Mouse (Mus musculus) ovary, adult 18-20 months (tissue): ENCODE measurements around the gene Eif1ad.
"Not testable (repeated sequence)": the region's sequence is repeated elsewhere in the genome, so short reads cannot be mapped to it uniquely, and the experiment has no call there.

Experiments
- DNase-seq: peaks from one replicate; pipeline ENCODE4 v3.0.0; 2022; ENCODE audit warnings: low spot score, mixed read lengths

Gene Eif1ad

GRCm38 (mm10) chr19:5377446-5377845 is 10.9 kb downstream of the Eif1ad start:
- DNase-seq = no peak

- no peak for DNase-seq
Measured at GRCm38 (mm10) chr19:5383326-5383725, 16.8 kb downstream of the Eif1ad start.

GRCm38 (mm10) chr19:5384715-5385114 is 18.2 kb downstream of the Eif1ad start:
- peak; percentile 67 for DNase-seq

- no peak for DNase-seq
Measured at GRCm38 (mm10) chr19:5388011-5388441, 21.5 kb downstream of the Eif1ad start.

GRCm38 (mm10) chr19:5388588-5389242 is 22.2 kb downstream of the Eif1ad start, which contains the start of gene Sart1:
Gene Sart1, minus strand, starts transcription at chr19:5388703.
- DNase-seq = peak; percentile 95

GRCm38 (mm10) chr19:5389647-5390046 is 23.1 kb downstream of the Eif1ad start:
- DNase-seq = no peak

GRCm38 (mm10) chr19:5390416-5390815 is 23.9 kb downstream of the Eif1ad start:
- DNase-seq = no peak

- DNase-seq = no peak
Measured at GRCm38 (mm10) chr19:5392892-5393291, 26.4 kb downstream of the Eif1ad start.

GRCm38 (mm10) chr19:5394168-5394567 is 27.6 kb downstream of the Eif1ad start:
- no peak for DNase-seq

- no peak for DNase-seq
Measured at GRCm38 (mm10) chr19:5395371-5395770, 28.8 kb downstream of the Eif1ad start.

- not testable (repeated sequence) for DNase-seq
Measured at GRCm38 (mm10) chr19:5401073-5401472, 34.5 kb downstream of the Eif1ad start.

- no peak for DNase-seq
Measured at GRCm38 (mm10) chr19:5402293-5402692, 35.8 kb downstream of the Eif1ad start, which contains the start of gene Tsga10ip. Gene Tsga10ip, minus strand, starts transcription at chr19:5402526.

GRCm38 (mm10) chr19:5405924-5406323 is 39.4 kb downstream of the Eif1ad start:
- DNase-seq = no peak

- peak; percentile 57 for DNase-seq
Measured at GRCm38 (mm10) chr19:5406531-5407126, 40.1 kb downstream of the Eif1ad start.

GRCm38 (mm10) chr19:5407133-5407532 is 40.6 kb downstream of the Eif1ad start:
- no peak for DNase-seq

- no peak for DNase-seq
Measured at GRCm38 (mm10) chr19:5408057-5409001, 41.8 kb downstream of the Eif1ad start.

GRCm38 (mm10) chr19:5409068-5409467 is 42.5 kb downstream of the Eif1ad start:
- no peak for DNase-seq

GRCm38 (mm10) chr19:5410641-5411040 is 44.1 kb downstream of the Eif1ad start:
- DNase-seq = no peak

GRCm38 (mm10) chr19:5411961-5412360 is 45.4 kb downstream of the Eif1ad start:
- DNase-seq = no peak

- no peak for DNase-seq
Measured at GRCm38 (mm10) chr19:5413840-5414239, 47.3 kb downstream of the Eif1ad start.

- peak; percentile 70 for DNase-seq
Measured at GRCm38 (mm10) chr19:5414534-5414957, 48.0 kb downstream of the Eif1ad start.

GRCm38 (mm10) chr19:5418750-5419466 is 52.4 kb downstream of the Eif1ad start:
- DNase-seq = no peak
